Mouse (Mus musculus) kidney, adult 11 months (tissue): ENCODE measurements at regions not wholly inside any gene's neighbourhood (a gene's known extent, or its start where the extent isn't known, plus 50 kb on each side); places are given as distances from the start of the nearest gene placed in this dataset.

Experiments
- DNase-seq: peaks from one replicate; pipeline ENCODE4 v3.0.0; 2022

DNA sequence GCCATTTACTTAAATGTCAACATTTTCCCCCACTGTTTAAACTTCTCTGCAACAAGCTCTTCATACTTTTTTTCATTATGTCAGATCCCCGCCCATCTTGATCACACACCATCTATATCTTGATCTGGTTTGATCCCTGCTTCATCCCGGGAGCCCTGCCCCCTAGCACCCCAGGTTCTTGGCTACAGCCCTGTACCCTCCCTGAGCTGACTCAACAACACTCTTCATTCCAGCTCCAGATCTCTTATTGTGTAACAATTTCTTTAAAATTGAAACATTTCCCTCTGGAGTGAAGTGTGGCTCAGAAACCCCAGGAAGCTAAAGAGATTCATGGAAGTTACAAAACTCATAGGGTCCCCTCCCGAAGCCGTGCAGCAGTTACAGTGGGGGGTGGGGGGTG lies 126.2 kb upstream of the Mast4 start:
- no peak for DNase-seq

DNA sequence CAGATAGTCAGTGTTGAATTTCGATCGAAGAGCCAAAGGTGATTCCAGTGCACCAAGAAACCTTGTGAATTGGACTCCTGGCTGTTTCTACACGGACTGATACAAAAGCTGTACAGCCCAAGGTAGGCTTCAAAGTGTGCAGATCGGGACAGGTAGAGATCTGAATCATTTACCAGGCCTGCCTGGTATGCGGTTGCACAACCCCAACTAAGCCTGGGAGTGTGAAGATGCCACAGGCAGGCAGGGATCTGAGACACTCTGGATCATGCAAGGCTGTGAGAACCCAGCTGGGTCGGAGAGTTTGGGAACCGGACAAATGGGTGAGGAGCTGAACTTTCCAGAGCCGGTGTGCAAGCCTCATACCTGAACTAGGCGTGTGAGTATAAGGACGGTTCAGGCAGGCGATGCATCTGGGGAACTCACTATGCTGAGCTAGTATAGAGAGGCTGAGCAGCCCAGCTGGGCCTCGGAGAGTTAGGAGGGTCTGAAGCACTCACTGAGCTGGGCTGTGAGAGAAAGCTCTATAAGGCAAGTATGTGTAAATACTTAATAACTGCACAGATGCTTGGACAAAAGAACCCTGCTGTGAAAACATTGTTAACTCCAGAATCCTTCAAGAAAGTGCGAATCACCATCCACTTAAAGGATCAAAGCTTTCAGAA lies 125.3 kb upstream of the Mast4 start:
- DNase-seq: no peak

DNA sequence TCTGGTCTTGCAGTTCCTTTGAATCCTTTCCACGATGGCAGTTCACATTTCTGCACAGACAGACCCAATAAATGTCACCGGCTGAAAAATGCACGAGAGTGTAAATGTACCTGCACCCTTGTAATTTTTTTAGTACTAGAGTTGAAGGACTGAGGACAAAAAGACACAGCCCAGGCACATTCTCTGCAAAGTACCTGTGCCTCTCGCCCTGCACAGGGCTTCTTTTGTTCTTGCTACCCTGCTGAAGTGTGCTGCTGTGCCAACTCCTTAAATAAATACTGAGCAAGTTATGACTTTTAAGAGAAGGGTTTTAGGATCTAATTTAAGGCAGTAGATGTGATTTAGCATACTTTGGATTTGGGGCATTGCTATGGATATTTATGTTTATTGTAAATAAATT lies 118.5 kb upstream of the Mast4 start:
- DNase-seq: no peak

DNA sequence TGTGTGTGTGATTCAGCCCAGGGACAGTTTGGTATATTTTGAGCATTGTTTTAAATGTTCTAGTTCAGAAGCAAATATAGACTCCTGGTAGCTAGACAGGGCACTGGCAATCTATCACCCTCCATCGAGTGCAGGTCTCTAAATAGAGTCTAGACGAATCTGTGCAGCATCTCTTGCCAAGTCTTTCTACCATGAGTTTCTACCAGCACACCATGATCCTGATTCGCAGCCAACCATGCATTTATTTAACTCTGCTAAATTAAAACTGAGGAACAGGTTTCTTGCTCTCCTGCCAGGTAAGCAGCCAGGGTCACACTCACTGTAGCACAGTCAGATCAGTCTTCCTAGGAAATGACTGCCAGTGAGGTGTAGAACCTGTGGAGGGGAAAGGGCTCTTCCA lies 96.3 kb upstream of the Mast4 start:
- no peak for DNase-seq

DNA sequence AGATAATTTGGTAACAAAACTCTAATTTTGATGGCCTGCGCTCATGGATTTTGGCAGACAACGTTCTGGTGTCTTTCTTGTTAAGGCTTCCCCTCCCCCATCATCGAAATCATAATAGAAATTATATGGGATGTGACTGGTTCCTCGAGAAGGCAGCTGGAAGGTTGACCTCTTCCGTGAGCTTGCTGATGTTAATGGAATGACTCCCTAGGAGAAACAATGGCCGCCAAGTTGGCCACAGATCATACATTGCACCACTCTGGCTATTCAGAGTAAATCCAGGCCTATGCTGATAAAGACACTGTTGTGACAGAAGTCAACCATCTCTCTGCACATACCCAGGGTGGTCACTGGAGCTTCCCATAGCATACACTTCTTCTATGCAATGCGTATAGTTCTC lies 89.7 kb upstream of the Mast4 start:
- no peak for DNase-seq

DNA sequence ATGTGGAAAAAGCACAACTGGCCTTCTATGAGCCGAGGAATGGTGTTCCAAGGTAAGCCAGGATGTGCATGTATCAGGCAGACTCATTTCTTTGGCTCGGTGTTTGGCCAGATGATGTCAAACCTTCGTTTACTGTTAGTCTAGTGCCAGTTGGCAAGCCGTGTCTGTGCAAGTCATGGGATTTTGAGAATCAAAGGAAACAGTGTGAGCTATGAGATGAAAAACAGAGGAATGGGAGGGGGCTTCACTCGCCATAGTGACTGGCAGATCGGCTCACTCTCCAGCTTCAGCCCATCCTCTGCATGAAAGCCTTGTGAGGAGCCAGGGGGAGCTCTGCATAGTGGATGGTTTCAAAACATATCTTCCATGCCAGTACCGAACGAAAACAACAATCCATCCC lies 89.1 kb upstream of the Mast4 start:
- DNase-seq: no peak

DNA sequence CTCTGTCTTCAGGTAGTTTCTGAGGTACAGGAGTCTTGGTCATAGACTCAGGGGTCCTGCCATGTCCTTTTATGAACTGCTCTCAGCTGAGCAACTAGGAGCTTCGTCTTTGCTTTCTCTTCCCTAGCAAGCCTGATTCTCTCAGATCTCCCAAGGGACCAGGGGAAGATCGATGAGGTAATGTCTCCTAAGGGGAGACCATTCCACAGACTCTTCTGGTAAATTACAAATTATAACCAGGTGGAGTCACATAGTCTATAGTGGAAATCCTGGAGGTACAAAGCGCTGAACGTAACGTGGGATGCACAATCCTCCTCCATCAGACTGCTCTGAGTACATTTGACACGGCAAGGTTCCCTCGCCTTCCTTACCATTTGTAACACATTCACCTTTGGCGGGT lies 88.7 kb upstream of the Mast4 start:
- DNase-seq: no peak

DNA sequence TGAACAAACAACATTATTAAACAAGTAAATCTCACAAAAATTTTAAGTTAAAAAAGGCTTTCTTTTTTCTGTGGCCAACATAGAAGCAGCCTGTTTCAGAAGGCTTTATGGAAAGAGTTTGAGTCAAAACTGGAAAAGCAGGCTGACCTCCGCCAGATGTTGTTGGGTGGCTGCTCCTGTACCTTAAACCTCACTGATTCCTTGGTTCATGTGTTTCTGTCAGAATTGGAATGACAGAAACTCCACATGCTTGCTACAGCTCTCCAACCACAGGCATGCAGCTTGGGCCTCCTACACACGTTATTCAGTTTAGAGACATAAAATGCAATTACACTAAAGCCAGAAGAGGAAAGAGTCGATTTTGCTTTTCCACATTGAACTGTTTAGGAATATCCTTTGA lies 84.8 kb upstream of the Mast4 start:
- DNase-seq: no peak

DNA sequence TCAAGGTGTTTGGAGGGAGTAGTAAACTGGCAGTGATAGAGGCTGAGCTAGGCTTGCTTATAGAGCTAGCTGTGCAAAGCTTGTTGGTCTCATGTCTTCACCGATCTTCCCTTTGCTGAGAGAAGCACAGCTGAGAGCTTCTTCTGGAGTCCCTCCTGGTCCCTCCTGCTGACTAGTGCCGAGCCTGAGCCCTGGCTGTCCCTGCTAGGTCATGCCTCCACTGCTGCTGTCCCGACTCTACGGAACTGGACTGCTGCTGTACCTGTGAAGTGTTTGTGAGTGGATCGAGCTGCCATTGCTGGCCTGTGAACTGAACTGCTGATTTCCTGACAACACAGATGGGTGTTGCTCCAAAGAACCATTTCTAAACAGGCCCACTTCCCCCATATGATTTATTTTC lies 83.0 kb upstream of the Mast4 start:
- no peak for DNase-seq

DNA sequence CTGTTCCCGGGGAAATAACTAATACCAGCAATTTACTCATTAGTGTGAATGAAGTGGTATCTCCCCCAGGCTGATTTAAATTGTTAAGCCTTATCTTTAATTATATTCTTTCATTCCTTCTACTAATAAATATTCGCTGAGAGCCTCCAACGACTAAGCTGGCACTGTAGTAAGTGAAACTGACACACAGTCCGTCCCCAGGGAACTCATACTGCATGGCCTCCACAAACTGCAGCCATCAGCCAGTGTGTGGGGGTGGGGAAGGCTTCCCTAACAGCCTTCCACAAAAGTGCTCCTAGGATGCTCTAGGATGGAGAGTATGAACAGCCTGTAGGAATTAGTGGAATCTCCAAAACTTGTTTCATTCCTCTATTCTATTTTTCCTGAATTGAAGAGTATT lies 81.0 kb upstream of the Mast4 start:
- no peak for DNase-seq

DNA sequence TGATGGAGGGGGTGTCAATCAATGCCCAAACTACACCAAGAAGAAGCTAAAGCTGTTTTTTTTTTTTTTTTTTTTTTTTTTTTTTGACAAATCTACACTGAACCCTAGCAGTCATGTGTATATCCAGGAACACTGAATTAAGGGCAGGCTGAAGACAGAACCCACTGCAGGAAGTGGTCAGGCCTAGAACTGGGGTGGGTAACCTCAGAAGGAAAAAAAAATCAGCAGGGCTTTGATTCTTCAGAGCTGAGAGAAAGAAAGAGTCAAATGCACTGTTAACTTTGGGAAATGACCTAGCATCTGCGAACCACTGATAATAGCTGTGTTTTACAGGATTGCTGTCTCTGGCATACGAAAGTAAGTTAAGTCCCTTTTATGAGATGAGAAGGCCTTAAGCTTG lies 78.3 kb upstream of the Mast4 start:
- DNase-seq: no peak

DNA sequence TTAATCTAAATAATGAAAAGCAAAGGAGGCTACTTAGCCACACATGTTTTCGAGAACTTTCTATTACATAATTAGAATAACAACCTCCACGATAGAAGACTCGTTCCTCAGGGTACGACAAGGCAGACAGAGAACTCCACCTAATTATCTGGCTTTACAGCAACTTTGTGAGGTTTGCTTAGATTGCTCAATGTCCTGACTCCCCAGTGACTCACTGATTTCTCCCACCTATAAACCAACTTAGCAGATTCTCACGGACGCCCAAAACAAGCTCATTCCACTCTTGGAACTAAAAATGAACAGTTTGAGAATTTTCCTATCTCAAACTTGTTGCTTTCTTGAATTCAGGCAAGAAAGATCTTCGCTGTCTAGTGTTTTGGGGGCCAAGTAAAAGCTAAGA lies 75.0 kb upstream of the Mast4 start:
- DNase-seq: no peak

DNA sequence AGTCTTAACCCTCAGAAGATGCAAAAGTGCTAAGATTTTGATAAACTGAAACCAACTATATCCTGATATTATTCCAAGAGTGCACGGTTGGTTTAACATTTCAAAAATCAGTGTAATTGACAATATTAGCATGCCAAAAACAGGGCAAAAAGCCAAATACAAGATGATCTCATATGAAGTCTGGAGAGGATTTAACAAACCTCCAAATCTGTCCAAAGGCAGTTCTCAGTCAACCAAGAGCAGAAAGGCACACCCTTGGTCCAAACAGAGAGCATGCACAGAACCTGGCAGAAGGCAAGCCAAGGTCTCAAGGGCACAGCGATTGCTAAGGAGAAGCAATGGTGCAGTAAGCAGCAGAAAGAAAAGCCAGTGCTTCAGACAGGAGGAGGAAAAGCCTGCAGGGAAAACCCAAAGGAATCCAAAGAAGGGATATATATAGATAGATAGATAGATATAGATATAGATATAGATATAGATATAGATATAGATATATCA lies 62.3 kb upstream of the Mast4 start:
- DNase-seq: no peak

DNA sequence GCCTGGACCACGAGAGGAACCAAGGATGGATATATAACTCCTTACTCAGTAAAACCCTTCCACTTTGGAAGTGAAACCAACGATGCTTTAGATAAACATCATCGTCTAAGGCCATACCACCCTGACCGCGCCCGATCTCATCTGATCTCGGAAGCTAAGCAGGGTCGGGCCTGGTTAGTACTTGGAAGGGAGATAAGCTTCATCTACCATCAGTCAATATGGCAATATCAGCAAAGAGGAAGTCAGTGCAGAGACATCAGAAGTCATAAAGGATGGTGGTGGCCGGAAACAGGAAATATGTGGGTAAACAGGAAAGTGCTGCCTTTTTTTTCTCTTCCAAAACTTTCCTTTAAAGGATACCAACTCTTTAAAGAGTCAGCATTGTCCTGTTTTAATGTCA lies 61.8 kb upstream of the Mast4 start:
- no peak for DNase-seq

DNA sequence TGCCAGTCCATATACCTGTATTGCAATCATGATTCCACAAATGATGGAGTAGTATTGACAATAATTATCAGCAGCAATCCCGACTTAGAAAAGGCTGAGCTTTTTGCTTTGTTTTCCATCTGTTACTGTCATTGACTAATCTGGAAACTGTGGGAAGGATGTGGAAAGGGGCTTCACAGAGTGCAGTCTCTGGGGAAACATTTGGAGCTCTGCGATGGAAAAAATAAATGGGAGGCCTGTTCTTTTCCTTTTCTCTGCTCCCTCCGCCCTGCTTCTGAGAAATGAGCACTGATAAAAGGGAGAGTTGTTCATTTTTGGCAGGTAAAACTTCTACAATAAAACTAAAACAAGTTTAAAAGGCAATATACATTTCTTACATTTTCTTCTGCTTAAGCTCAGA lies 58.3 kb upstream of the Mast4 start:
- DNase-seq: no peak

DNA sequence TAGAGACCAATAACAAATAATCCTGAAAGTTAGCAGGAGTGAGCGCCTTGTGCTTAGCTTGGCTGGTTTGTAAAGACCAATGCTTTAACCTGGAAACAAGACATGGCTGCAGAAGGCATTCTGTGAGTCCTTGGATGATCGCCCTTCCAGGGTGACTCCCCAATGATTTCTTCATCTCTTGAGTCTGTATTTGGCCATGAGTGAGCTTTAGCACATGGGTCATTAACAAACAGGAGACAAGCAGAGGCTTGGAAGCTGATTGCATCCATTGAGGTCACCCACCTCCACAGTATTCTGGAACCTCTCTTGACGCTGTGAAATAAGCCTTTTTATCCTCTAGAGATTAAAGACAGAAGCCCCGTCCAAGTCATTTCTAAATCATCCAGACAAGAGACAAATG lies 57.1 kb upstream of the Mast4 start:
- DNase-seq: no peak

DNA sequence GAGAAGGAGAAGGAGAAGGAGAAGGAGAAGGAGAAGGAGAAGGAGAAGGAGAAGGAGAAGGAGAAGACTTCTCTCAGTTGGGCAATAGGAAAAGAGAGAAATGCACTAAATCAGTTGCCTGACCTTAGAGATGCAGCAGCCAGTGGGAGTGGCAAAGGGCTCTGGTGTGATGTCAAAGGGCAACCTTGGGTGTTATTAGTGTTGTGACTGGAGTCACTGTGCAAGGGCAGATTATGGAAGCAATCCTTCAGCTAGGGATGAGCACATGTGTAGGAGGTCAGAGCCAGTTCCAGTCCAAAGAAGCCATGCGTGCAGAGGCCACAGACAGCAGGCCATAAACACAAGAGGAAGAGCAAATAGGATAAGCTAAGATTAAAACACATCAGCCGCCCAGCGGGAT lies 56.7 kb upstream of the Mast4 start:
- DNase-seq: no peak

DNA sequence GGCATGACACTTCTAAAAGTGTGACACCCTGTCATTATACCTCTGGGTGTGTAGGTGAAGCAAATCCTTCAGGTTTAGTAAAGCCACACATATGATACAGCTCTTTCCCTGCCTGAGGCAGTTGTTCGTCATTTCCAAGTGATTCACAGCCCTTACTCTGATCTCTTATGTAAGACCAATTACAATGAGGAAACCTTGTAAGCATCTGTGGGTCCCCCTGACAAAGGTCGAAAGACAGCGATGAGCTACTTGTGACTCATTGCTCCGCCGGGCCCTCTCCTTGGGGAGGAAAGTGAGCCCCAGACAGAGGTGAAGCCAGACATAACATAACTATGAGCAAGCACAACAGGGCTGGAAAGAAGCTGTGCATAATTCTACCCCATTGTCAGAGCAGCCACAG lies 52.7 kb upstream of the Mast4 start:
- DNase-seq: no peak
